Mouse (Mus musculus): ENCODE measurements around the gene Gm13290. TPM values are rescaled to one million over a fixed set of nuclear protein-coding genes. Genes with fewer than 3 reads are reported as not detected.
"Not testable (repeated sequence)": the region's sequence is repeated elsewhere in the genome, so short reads cannot be mapped to it uniquely, and the experiment has no call there.

Gm13290 gene
- total RNA-seq, 2 experiments from 2014 or later = not detected

GRCm38 (mm10) chr4:88780320-88780719 is 6.7 kb downstream of the Gm13290 start:
- not testable (repeated sequence) for DNase-seq (ENCODE audit: low spot score in 2 of 2)

DNA sequence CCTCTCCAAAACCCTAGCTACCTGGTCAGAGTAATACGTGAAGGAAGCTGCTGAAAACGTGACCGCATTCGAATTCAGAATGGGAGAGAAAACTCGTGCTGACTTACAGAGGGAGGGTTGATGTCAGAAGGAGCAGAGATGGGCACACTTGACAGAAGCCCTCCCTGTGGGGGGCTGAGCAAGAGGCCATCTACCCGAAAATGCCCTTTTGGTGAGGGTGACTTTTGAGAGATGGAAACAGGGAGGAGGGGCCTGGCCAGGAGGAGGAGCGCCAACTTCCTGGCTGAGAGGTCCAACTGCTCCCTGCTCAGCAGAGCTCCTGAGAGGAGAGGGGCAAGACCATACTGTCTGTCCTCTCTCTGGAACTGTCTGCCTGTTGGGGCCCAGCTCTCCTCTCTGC is 8.2 kb downstream of the Gm13290 start, which contains the start of gene Ifnz:
Gene Ifnz, plus strand, starts transcription at position 301 of the 400 bp plus-strand sequence.
- DNase-seq (ENCODE audit: low spot score in 2 of 2) = not testable (repeated sequence)

GRCm38 (mm10) chr4:88782335-88782734 is 8.7 kb downstream of the Gm13290 start:
- DNase-seq (ENCODE audit: low spot score in 2 of 2) = not testable (repeated sequence)

GRCm38 (mm10) chr4:88785409-88785808 is 11.8 kb downstream of the Gm13290 start, which contains the start of gene Gm13276:
TSS of gene Gm13276 (plus strand) at chr4:88785709.
- not testable (repeated sequence) for DNase-seq (ENCODE audit: low spot score in 2 of 2)

GRCm38 (mm10) chr4:88788402-88788801 is 14.8 kb downstream of the Gm13290 start, which contains the start of gene Gm13277:
TSS of gene Gm13277 (plus strand) at chr4:88788632.
- peak; percentile 58 to 79 for DNase-seq (ENCODE audit: low spot score in 2 of 2)

- not testable (repeated sequence) for DNase-seq (ENCODE audit: low spot score in 2 of 2)
Measured at GRCm38 (mm10) chr4:88791250-88791649, 17.6 kb downstream of the Gm13290 start, which contains the start of gene Gm13278. TSS of gene Gm13278 (plus strand) at chr4:88791550.

GRCm38 (mm10) chr4:88793936-88794675 is 20.5 kb downstream of the Gm13290 start, which contains the start of gene Gm13275:
TSS of gene Gm13275 (plus strand) at chr4:88794487.
- peak; percentile 52 to 63 for DNase-seq (ENCODE audit: low spot score in 2 of 2)

DNA sequence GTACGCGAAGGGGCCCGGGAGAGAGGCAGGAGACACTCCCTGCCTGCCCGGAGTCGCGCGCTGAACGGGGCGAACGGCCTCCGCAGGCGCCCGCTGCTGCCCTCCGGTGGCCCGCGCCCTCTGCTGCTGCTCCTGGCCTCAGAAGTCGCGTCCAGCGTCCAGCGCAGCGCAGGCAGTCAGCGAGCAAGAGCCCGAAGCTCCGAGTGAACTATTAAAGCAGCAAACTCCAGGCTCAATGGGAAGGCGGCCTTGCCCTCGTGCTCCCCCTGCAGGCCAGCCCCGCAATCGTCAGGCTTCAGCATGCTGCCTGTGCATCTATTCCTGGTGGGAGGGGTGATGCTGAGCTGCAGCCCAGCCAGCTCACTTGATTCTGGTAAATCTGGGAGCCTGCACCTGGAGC is 23.5 kb downstream of the Gm13290 start, which contains the start of gene Gm13279:
Gene Gm13279, plus strand, starts transcription at position 301 of the 400 bp plus-strand sequence.
- not testable (repeated sequence) for DNase-seq (ENCODE audit: low spot score in 2 of 2)

GRCm38 (mm10) chr4:88799365-88799764 is 25.7 kb downstream of the Gm13290 start, which contains the start of gene Gm13285:
TSS of gene Gm13285 (plus strand) at chr4:88799665.
- not testable (repeated sequence) for DNase-seq (ENCODE audit: low spot score in 2 of 2)

DNA sequence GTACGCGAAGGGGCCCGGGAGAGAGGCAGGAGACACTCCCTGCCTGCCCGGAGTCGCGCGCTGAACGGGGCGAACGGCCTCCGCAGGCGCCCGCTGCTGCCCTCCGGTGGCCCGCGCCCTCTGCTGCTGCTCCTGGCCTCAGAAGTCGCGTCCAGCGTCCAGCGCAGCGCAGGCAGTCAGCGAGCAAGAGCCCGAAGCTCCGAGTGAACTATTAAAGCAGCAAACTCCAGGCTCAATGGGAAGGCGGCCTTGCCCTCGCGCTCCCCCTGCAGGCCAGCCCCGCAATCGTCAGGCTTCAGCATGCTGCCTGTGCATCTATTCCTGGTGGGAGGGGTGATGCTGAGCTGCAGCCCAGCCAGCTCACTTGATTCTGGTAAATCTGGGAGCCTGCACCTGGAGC is 29.3 kb downstream of the Gm13290 start, which contains the start of gene Gm13287:
Gene Gm13287, plus strand, starts transcription at position 301 of the 400 bp plus-strand sequence.
- not testable (repeated sequence) for DNase-seq (ENCODE audit: low spot score in 2 of 2)

DNA sequence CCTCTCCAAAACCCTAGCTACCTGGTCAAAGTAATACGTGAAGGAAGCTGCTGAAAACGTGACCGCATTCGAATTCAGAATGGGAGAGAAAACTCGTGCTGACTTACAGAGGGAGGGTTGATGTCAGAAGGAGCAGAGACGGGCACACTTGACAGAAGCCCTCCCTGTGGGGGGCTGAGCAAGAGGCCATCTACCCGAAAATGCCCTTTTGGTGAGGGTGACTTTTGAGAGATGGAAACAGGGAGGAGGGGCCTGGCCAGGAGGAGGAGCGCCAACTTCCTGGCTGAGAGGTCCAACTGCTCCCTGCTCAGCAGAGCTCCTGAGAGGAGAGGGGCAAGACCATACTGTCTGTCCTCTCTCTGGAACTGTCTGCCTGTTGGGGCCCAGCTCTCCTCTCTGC is 31.6 kb downstream of the Gm13290 start, which contains the start of gene Gm13288:
Gene Gm13288, plus strand, starts transcription at position 301 of the 400 bp plus-strand sequence.
- not testable (repeated sequence) for DNase-seq (ENCODE audit: low spot score in 2 of 2)

DNA sequence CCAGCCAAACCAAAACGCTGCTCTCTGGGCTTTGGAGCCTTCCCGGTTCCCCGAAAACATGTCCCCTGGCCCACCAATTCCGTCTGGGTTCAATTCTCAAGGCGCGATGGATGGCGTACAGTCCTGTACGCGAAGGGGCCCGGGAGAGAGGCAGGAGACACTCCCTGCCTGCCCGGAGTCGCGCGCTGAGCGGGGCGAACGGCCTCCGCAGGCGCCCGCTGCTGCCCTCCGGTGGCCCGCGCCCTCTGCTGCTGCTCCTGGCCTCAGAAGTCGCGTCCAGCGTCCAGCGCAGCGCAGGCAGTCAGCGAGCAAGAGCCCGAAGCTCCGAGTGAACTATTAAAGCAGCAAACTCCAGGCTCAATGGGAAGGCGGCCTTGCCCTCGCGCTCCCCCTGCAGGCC is 32.1 kb downstream of the Gm13290 start:
- DNase-seq (ENCODE audit: low spot score in 2 of 2) = not testable (repeated sequence)

GRCm38 (mm10) chr4:88815928-88816327 is 42.3 kb downstream of the Gm13290 start, which contains the start of gene Ifna7:
TSS of gene Ifna7 (plus strand) at chr4:88816228.
- no peak for DNase-seq (ENCODE audit: low spot score in 2 of 2)

DNA sequence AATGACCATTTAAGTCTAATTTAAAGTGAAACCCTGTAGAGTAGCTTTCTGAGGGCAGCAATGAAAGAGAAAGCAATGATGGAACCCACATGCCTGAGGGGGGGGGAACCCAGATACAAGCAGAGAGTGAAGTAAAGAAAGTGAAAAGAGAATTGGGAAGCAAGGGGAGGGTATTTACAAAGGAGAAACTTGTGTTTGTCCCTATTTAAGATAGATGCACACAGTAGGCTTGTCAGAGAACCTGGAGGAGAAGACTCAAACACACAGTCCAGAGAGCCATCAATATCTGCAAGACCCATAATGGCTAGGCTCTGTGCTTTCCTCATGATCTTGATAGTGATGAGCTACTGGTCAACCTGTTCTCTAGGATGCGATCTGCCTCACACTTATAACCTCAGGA is 46.0 kb downstream of the Gm13290 start, which contains the start of gene Ifna11:
Gene Ifna11, plus strand, starts transcription at position 301 of the 400 bp plus-strand sequence.
- DNase-seq (ENCODE audit: low spot score in 2 of 2) = no peak

DNA sequence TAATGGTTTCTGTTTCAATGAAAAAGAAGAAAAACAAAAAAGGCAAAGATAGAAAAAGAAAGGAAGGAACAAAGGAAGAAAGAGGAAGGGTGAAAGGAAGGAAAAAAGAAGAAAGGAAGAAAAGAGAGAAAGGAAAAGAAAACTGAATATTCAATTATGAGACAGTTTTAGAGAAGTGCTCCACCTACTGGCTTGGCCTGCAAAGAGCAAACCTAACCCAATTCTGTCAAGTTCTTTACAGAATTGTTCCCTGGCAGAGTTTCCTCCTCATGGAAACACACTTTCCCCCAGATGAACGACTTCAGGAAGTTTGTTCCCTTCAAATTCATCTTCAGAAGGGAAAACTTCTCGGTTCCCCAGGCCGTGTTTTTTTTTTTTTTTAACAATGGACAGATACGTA is 49.4 kb downstream of the Gm13290 start:
- DNase-seq (ENCODE audit: low spot score in 2 of 2) = peak in 1 of 2 experiments; percentile 14

Other genes with a start within 250 kb of the Gm13290 start
- gene Ifna15, start 215.6 kb upstream of the Gm13290 start, total RNA-seq (2021) = not detected
- not detected for gene Ifna14, start 202.0 kb upstream of the Gm13290 start, total RNA-seq (2021)
- not detected for gene Ifna9, start 181.4 kb upstream of the Gm13290 start, total RNA-seq (2021)
- not detected for gene Ifna12, start 170.5 kb upstream of the Gm13290 start, total RNA-seq (2021)
- not detected for gene C87499, start 139.4 kb upstream of the Gm13290 start, total RNA-seq (2021)
- gene Ifna13, start 129.4 kb upstream of the Gm13290 start, total RNA-seq (2021) = not detected
- gene Ifna16, start 96.9 kb upstream of the Gm13290 start, total RNA-seq (2021) = not detected
- not detected for gene Ifna2, start 89.9 kb upstream of the Gm13290 start, total RNA-seq (2021)
- gene Ifnab, start 82.5 kb upstream of the Gm13290 start, total RNA-seq (2021) = not detected
- gene Gm26566, start 52.0 kb upstream of the Gm13290 start, total RNA-seq (2021) = 1 to 10 TPM; 1.1 to 1.6 TPM
- gene Klhl9, start 51.4 kb upstream of the Gm13290 start, total RNA-seq (2021) = 100 to 1,000 TPM; 103 to 111 TPM
- gene Gm13271, start 19.0 kb upstream of the Gm13290 start, total RNA-seq (2021) = not detected
- not detected for gene Gm13283, start 13.7 kb upstream of the Gm13290 start, total RNA-seq (2021)
- gene Gm13289, start 3.1 kb downstream of the Gm13290 start, total RNA-seq (2021) = not detected
- gene Gm13272, start 6.0 kb downstream of the Gm13290 start, total RNA-seq (2021) = not detected
- not detected for gene Ifnz, start 8.3 kb downstream of the Gm13290 start, total RNA-seq (2021)
- not detected for gene Gm13276, start 11.9 kb downstream of the Gm13290 start, total RNA-seq (2021)
- not detected for gene Gm13277, start 14.8 kb downstream of the Gm13290 start, total RNA-seq (2021)
- gene Gm13278, start 17.7 kb downstream of the Gm13290 start, total RNA-seq (2021) = not detected
- not detected for gene Gm13275, start 20.7 kb downstream of the Gm13290 start, total RNA-seq (2021)
- gene Gm13279, start 23.6 kb downstream of the Gm13290 start, total RNA-seq (2021) = not detected
- not detected for gene Gm13285, start 25.8 kb downstream of the Gm13290 start, total RNA-seq (2021)
- gene Gm13287, start 29.4 kb downstream of the Gm13290 start, total RNA-seq (2021) = not detected
- not detected for gene Gm13288, start 31.7 kb downstream of the Gm13290 start, total RNA-seq (2021)
- not detected for gene Ifna7, start 42.4 kb downstream of the Gm13290 start, total RNA-seq (2021)
- not detected for gene Ifna11, start 46.1 kb downstream of the Gm13290 start, total RNA-seq (2021)
- gene Ifna6, start 53.6 kb downstream of the Gm13290 start, total RNA-seq (2021) = not detected
- gene Ifna5, start 61.7 kb downstream of the Gm13290 start, total RNA-seq (2021) = not detected
- gene Ifna4, start 68.0 kb downstream of the Gm13290 start, total RNA-seq (2021) = not detected
- gene Ifna1, start 76.3 kb downstream of the Gm13290 start, total RNA-seq (2021) = not detected
- not detected for gene Ifne, start 106.4 kb downstream of the Gm13290 start, total RNA-seq (2021)